Mouse (Mus musculus) forebrain, embryonic 13.5 days (tissue): ENCODE measurements around the gene Lap3. TPM values are rescaled to one million over a fixed set of nuclear protein-coding genes. Genes with fewer than 3 reads are reported as not detected.
A peak's percentile ranks its signal among the peaks of the same experiment; 100 is the strongest.

Source experiments
- ATAC-seq: fragments of 200-750 bp; cut with Nextera tagmentation; 2 replicates; pipeline ENCODE4 v1.8.0; 2017
- H3K27ac ChIP-seq: fragments of 300-500 bp; sonication (generic); 2 replicates; pipeline ENCODE4 v1.5.1; 2015; ENCODE audit warnings: inconsistent platforms, mild to moderate bottlenecking, moderate library complexity
- H3K27me3 ChIP-seq: fragments of 300-500 bp; sonication (generic); 2 replicates; pipeline ENCODE4 v1.6.1; 2015; ENCODE audit warnings: mild to moderate bottlenecking, inconsistent platforms
- H3K36me3 ChIP-seq: fragments of 300-500 bp; sonication (generic); 2 replicates; pipeline ENCODE4 v1.6.1; 2015; ENCODE audit warnings: mild to moderate bottlenecking, inconsistent platforms; ENCODE audit not compliant: poor library complexity, severe bottlenecking
- H3K4me1 ChIP-seq: fragments of 300-500 bp; sonication (generic); 2 replicates; pipeline ENCODE4 v1.6.1; 2015; ENCODE audit warnings: inconsistent platforms
- H3K4me2 ChIP-seq: fragments of 300-500 bp; sonication (generic); 2 replicates; pipeline ENCODE4 v1.6.1; 2015; ENCODE audit warnings: inconsistent platforms, mild to moderate bottlenecking, moderate library complexity
- H3K4me3 ChIP-seq: fragments of 300-500 bp; sonication (generic); 2 replicates; pipeline ENCODE4 v1.5.1; 2015; ENCODE audit warnings: mild to moderate bottlenecking, inconsistent platforms
- H3K9ac ChIP-seq: fragments of 300-500 bp; sonication (generic); 2 replicates; pipeline ENCODE4 v1.6.1; 2015; ENCODE audit warnings: mild to moderate bottlenecking, inconsistent platforms
- H3K9me3 ChIP-seq: fragments of 300-500 bp; sonication (generic); replicated peaks from 2 replicates; pipeline ENCODE4 v1.6.1; 2016; ENCODE audit warnings: inconsistent platforms
- WGBS: fragments of 180-500 bp; shearing (Covaris S2); methylation state at CpG from one replicate; pipeline ENCODE4 v1.1.7; 2015; 5-methylcytosine and 5-hydroxymethylcytosine counted together
- polyA plus RNA-seq: library from polyadenylated mRNA; unstranded; fragments of >200 nt; fragmentation: Nextera tagmentation; extraction: Ambion mirVana; gene quantifications from 2 replicates; pipeline ENCODE4 v1.2.1, GENCODE M21; 2015

Lap3 gene
- polyA plus RNA-seq, 1 experiment from 2014 or later = 50.3 TPM

DNA sequence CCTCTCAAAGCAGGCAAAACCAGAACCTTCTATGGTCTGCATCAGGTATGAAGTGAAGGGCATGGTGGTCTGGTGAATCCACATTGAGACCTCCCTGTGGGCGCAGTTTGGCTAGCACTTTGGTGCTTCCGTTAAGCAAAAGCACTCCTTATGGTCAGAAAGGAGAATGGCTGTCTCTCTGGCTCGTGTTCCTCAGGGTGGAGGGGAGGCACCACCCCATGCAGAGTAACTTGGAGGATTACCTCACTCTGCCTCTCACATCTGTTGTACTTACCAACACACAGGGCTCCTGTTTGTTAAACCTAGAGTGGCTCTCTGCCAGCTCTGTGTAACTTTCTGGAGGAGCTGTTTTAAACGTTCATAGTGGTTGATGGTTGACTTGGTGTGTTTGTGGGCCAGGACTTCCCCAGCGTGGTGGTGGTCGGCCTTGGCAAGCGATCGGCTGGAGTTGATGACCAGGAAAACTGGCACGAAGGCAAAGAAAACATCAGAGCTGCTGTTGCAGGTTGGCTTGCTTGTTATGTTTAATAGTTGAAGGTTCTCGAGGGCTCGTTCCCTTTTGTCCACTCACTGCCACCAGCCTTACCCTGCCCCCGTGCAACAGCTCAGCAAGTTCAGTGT is 3.9 kb downstream of the Lap3 start:
- no peak overlapping the region for H3K4me2 ChIP-seq
- 0 out of 2 replicates have a peak, but pooled peaks cover 3% of the 10 kb centered on the region for H3K27me3 ChIP-seq
- no peak overlapping the region for H3K9ac ChIP-seq
- peaks cover 21% of the 10 kb centered on the region for H3K4me1 ChIP-seq
- H3K4me3 ChIP-seq = no peak overlapping the region
- H3K9me3 ChIP-seq = no peaks in the 10 kb centered on the region
- WGBS = 86% methylated on average over 12 of the region's 12 CpGs
- peaks cover 45% of the 10 kb centered on the region for H3K36me3 ChIP-seq
- H3K27ac ChIP-seq = no peak overlapping the region
- no peak for ATAC-seq

DNA sequence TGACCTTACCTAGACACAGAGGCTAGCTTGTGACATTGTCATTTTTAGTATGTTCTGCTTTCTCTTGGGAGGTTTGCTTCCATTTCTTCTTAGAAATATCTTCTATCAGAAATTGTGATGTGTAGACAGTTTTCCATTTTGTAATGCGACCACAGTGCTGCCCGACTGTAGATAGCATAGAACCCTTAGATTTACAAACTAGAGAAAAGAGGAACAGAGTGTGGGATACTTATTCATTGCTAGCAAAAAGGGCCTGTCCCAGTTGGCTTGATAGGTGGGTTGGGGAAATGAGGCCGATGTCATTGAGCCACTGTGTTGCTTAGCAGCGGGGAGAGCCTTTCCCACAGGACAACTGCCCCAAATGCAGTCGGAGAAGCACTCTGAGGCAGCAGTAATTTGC is 4.4 kb downstream of the Lap3 start:
- 94% methylated on average over 5 of the region's 5 CpGs for WGBS
- H3K36me3 ChIP-seq = peaks cover 50% of the 10 kb centered on the region

DNA sequence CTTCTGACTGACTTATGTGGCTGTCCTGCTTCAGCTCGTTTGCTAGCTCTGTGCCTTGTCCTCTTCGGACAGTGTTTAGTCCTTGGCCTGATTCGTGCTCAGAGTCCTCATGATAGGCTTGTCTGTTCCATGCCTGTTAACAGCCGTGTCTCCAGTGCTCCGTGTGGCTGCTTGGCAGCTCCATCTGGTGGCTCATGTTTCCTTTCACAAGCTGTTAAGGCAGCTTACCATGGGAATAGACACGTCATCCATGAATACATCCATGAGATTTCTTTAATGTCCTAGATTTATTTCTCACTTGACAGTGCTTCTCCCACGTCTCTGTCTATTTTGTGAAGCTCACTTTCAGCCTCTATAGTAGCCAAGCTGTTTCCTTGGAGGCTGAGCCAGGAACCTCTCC is 16.9 kb downstream of the Lap3 start:
- Histone ChIP-seq H3K4me2 (no peak overlapping the region), H3K9me3 (no peaks in the 10 kb centered on the region), H3K9ac (no peak overlapping the region), H3K27ac (no peak overlapping the region), H3K27me3 (no peaks in the 10 kb centered on the region), H3K4me3 (no peak overlapping the region), H3K4me1 (no peaks in the 10 kb centered on the region), H3K36me3 (peaks cover 57% of the 10 kb centered on the region)
- ATAC-seq = peak; percentile 13; the same call in 1 of the 2 replicates
- 88% methylated on average over 7 of the region's 7 CpGs for WGBS

More for the DNA sequence above, 4.4 kb downstream of the Lap3 start:
- no peaks in the 10 kb centered on the region for H3K9me3 ChIP-seq
- H3K9ac ChIP-seq = no peak overlapping the region
- H3K4me2 ChIP-seq = no peak overlapping the region
- peaks cover 19% of the 10 kb centered on the region for H3K4me1 ChIP-seq
- H3K27ac ChIP-seq = no peak overlapping the region
- H3K4me3 ChIP-seq = no peak overlapping the region
- no peak for ATAC-seq
- H3K27me3 ChIP-seq = no peaks in the 10 kb centered on the region

DNA sequence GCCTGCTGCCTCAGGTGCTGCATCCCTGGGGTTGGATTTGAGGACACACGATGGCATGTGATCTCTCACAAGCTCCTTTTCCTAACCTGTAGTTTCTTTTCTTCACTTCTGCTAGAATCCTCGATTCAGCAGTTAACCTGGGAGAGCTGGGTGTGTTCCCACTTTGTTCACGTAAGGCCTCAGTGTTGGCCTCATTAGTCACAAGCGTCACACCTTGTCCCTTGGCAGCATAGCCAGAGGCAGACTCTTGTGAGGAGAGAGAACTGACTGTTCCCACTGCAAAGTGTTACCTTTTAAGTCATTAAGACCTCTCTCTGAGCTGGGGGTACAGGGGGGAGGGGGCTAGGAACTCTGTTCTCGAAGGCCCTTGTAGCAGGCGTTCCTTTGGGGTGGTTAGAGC is 19.7 kb downstream of the Lap3 start:
- Histone ChIP-seq H3K27ac (no peak overlapping the region), H3K4me1 (no peaks in the 10 kb centered on the region), H3K9me3 (no peaks in the 10 kb centered on the region), H3K9ac (no peak overlapping the region), H3K36me3 (peaks cover 32% of the 10 kb centered on the region), H3K4me3 (no peak overlapping the region), H3K4me2 (no peak overlapping the region), H3K27me3 (no peaks in the 10 kb centered on the region)
- ATAC-seq = no peak
- 89% methylated on average over 6 of the region's 6 CpGs for WGBS

DNA sequence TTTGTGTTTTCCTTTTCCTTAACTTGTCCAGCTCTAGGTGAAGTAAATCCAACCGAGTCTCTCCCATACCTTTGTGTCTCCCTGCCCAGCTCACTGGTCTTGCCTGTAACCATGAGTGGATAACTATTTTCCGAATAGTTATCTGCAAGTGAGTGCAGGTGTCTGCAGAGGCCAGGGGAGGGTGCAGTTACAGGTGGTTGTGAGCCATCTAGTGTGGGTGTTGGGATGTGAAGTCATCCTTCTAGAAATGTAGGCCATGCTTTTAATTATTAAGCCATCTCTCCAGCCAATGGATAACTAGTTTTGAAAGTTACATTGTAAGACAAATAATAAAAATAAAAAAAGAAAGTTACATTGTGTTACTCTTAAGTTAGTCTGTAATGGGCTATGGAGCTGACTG is 20.3 kb downstream of the Lap3 start:
- Histone ChIP-seq H3K9me3 (no peaks in the 10 kb centered on the region), H3K9ac (no peak overlapping the region), H3K4me3 (no peak overlapping the region), H3K27ac (no peak overlapping the region), H3K36me3 (peaks cover 29% of the 10 kb centered on the region), H3K27me3 (no peaks in the 10 kb centered on the region), H3K4me1 (no peaks in the 10 kb centered on the region), H3K4me2 (no peak overlapping the region)
- WGBS = 96% methylated on average over 2 of the region's 2 CpGs
- no peak for ATAC-seq

DNA sequence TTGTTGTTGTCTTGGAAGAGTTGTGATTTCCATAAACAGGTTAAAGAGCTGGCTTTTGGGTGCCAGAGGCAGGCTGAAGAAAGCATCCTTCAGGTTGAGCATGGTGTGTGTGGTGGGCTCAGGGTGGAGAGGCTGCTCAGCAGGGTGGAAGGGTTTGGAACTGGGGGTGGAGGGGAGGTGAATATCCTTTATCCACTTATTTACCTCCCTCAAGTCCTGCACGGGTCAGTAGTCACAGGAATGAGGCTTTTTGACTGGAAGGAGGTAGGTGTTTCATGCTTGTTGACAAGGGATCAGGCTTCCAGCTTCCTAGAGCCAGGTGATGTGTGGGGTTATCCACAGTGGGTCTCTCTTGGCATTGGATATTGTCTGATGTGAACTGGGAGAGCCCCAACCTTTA is 21.4 kb downstream of the Lap3 start:
- no peak for ATAC-seq
- H3K27ac ChIP-seq = no peak overlapping the region
- no peak overlapping the region for H3K4me3 ChIP-seq
- H3K4me2 ChIP-seq = no peak overlapping the region
- peaks cover 24% of the 10 kb centered on the region for H3K36me3 ChIP-seq
- no peak overlapping the region for H3K9ac ChIP-seq
- H3K27me3 ChIP-seq = no peaks in the 10 kb centered on the region
- H3K9me3 ChIP-seq = no peaks in the 10 kb centered on the region
- WGBS = 76% methylated on average over 1 of the region's 1 CpGs
- H3K4me1 ChIP-seq = no peaks in the 10 kb centered on the region

DNA sequence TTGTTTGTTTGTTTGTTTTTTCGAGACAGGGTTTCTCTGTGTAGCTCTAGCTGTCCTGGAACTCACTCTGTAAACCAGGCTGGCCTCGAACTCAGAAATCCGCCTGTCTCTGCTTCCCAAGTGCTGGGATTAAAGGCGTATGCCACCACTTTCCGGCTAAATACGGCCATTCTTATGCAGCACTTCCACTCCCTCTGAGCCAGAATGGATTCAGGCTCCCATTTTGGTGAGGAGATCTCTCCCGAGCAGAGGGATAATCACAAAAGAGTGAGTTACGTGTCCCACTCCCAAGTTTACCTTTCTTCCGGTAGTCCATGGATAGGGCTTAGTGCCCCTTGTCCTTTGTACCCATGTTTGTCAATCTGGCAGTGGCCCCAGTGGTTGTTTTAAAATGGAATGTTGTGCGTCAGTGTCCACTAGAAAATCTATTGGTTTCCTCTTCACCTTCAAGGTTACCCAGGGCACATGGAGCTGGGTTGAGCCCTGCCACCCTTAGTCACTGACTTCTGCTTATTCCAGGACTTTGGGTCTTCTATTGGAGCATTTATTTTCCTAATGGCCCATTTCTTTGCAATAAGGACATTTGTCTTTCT is 22.1 kb downstream of the Lap3 start:
- H3K4me1 ChIP-seq = no peaks in the 10 kb centered on the region
- H3K9me3 ChIP-seq = no peaks in the 10 kb centered on the region
- H3K36me3 ChIP-seq = peaks cover 18% of the 10 kb centered on the region; the same call in 1 of the 2 replicates
- 93% methylated on average over 10 of the region's 10 CpGs for WGBS
- H3K4me3 ChIP-seq = no peak overlapping the region
- H3K4me2 ChIP-seq = no peak overlapping the region
- no peak overlapping the region for H3K9ac ChIP-seq
- H3K27ac ChIP-seq = no peak overlapping the region
- ATAC-seq = no peak
- H3K27me3 ChIP-seq = no peaks in the 10 kb centered on the region

DNA sequence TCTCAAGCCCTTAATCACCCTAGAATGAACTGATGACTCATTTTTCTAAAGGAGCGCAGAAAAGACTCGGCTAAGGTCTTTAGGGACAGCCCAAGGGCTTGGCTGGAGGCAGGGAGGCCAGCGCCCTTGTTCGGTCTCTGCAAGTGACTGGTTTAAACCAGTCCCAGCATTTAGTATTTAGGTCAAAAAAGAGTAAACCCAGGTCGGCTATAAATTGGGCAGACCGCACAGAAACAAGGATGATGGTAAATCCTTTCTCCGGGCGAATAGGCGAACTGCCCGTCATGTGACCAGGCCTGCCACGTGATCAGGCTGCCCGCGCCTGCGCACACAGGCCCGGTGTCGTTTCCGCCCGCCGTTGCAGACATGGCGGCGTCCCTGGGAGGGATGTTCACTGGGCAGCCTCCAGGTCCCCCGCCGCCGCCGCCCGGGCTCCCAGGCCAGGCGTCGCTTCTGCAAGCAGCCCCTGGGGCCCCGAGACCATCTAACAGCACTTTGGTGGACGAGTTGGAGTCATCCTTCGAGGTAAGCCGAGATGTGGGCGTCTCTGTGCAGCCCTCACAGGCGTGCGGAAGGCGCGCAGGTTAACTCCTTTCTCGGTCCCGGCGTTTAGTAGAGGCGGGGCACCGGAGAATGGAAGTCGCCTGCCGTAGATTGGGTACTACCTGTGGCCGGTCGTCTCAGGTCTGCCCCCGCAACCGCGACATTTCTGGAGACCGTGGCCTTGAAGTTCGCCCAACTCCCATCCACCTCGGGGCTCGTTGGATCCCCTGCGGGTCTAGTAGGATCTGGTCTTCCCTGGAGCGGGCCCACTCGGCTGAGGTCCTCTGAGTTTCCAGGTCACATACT is 27.0 kb downstream of the Lap3 start, which contains the start of gene Med28:
Gene Med28, plus strand, starts transcription at position 270 of the 849 bp plus-strand sequence.
- H3K4me2 ChIP-seq = peak within 1 kb of the TSS; percentile 94
- peak within 1 kb of the TSS; percentile 93 for H3K9ac ChIP-seq
- peak within 1 kb of the TSS; percentile 93 for H3K4me3 ChIP-seq
- H3K27me3 ChIP-seq = no peaks in the 10 kb centered on the region
- no peaks in the 10 kb centered on the region for H3K9me3 ChIP-seq
- ATAC-seq = peak; percentile 98
- 2% methylated on average over 56 of the region's 56 CpGs for WGBS
- peak within 1 kb of the TSS; percentile 48; the same call in 1 of the 2 replicates for H3K27ac ChIP-seq
- peaks cover 17% of the 10 kb centered on the region for H3K4me1 ChIP-seq
- H3K36me3 ChIP-seq = peaks cover 18% of the 10 kb centered on the region

DNA sequence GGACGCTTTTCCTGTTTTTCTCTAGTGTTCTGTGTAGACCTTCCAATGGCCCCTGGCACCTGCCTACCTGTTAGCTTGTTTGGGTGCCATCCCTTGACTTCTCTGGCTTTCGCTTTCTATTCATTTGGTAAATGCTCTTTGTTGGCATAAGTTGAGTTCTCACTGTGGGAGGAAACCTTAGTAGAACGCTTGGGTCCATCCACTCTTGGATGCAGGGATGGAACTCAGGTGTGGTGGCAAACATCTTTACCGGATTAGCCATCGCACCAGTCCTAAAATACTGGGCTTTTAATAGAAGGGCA is 27.6 kb downstream of the Lap3 start:
- no peak; the same call in 1 of the 2 replicates for ATAC-seq
- H3K36me3 ChIP-seq = peaks cover 24% of the 10 kb centered on the region
- 4% methylated on average over 5 of the region's 5 CpGs for WGBS

DNA sequence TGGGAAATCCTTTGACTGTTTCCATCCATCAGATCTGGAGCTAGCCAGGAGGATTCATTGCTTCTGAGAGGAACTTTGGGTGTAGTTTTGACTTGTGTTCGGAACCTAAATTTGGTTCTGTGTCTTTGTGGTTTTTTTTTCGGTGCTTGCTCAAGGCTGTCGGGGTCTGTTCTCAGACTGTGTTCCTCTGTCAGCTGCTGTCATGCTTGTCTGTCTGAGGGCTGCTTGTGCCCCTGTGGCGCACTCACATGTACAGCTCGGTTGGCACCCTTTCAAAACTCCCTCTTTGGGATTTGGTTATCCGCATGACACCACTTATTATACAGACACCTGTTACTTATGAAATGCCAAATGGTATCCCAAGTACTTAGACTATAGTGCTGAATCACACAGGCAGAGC is 28.4 kb downstream of the Lap3 start:
- Histone ChIP-seq H3K4me3 (peak overlapping the region; percentile 93; the same call in 1 of the 2 replicates), H3K9me3 (no peaks in the 10 kb centered on the region), H3K36me3 (peaks cover 32% of the 10 kb centered on the region), H3K27me3 (no peaks in the 10 kb centered on the region), H3K4me2 (peak overlapping the region; percentile 94), H3K9ac (peak overlapping the region; percentile 93; the same call in 1 of the 2 replicates), H3K27ac (no peak overlapping the region), H3K4me1 (peaks cover 17% of the 10 kb centered on the region)
- 84% methylated on average over 6 of the region's 6 CpGs for WGBS
- no peak for ATAC-seq

More for the DNA sequence above, 27.6 kb downstream of the Lap3 start:
- peak overlapping the region; percentile 94 for H3K4me2 ChIP-seq
- peak overlapping the region; percentile 93 for H3K9ac ChIP-seq
- peaks cover 17% of the 10 kb centered on the region for H3K4me1 ChIP-seq
- no peak overlapping the region; the same call in 1 of the 2 replicates for H3K27ac ChIP-seq
- no peaks in the 10 kb centered on the region for H3K9me3 ChIP-seq
- peak overlapping the region; percentile 93 for H3K4me3 ChIP-seq
- H3K27me3 ChIP-seq = no peaks in the 10 kb centered on the region

DNA sequence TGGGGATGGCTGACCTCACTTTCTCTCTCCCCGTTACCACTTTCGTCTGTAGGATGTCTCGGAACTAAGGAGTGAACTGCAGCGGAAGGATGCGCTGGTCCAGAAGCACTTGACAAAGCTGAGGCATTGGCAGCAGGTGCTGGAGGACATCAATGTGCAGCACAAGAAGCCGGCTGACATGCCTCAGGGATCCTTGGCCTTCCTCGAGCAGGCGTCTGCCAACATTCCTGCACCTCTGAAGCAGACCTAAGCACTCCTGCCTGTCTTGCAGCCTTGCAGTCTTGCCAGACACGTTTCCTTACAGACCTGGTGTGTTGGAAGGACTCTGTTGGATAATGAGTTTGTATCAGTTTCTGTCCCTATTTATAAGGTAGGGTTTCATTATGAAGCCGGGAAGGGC is 31.9 kb downstream of the Lap3 start:
- no peaks in the 10 kb centered on the region for H3K9me3 ChIP-seq
- whole genome bisulfite sequencing = 91% methylated on average over 10 of the region's 10 CpGs
- H3K4me1 ChIP-seq = peaks cover 17% of the 10 kb centered on the region
- H3K36me3 ChIP-seq = peaks cover 65% of the 10 kb centered on the region
- ATAC-seq = no peak
- no peak overlapping the region for H3K9ac ChIP-seq
- no peak overlapping the region for H3K4me3 ChIP-seq
- no peak overlapping the region for H3K4me2 ChIP-seq
- no peak overlapping the region for H3K27ac ChIP-seq
- H3K27me3 ChIP-seq = no peaks in the 10 kb centered on the region

DNA sequence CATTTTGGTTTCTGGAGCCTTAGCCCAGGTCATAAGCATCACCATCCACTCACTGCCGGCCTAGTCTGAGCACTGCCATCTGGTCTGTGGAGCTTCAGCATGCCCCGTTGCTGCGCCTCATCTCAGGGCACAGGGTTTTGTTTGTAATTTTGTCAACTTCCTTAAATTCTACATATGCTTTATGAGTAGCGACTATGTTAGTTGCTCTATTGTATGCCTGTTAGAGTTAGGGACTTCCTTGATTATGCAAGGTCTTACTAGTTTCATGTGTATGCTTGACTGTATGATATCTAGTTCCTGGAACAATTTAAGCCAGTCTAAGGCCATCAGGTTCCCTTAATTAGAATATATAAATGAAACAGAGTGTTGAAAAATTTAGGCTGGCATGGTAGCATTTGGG is 33.2 kb downstream of the Lap3 start:
- no peak for ATAC-seq
- H3K4me2 ChIP-seq = no peak overlapping the region
- H3K9ac ChIP-seq = no peak overlapping the region
- no peaks in the 10 kb centered on the region for H3K9me3 ChIP-seq
- 95% methylated on average over 4 of the region's 4 CpGs for WGBS
- H3K27me3 ChIP-seq = no peaks in the 10 kb centered on the region
- no peak overlapping the region for H3K27ac ChIP-seq
- H3K4me1 ChIP-seq = peaks cover 10% of the 10 kb centered on the region
- H3K36me3 ChIP-seq = peaks cover 75% of the 10 kb centered on the region
- H3K4me3 ChIP-seq = no peak overlapping the region
